Mouse (Mus musculus): ENCODE measurements at regions not wholly inside any gene's neighbourhood (a gene's known extent, or its start where the extent isn't known, plus 50 kb on each side); places are given as distances from the start of the nearest gene placed in this dataset.
A peak's percentile ranks its signal among the peaks of the same experiment; 100 is the strongest.

DNA sequence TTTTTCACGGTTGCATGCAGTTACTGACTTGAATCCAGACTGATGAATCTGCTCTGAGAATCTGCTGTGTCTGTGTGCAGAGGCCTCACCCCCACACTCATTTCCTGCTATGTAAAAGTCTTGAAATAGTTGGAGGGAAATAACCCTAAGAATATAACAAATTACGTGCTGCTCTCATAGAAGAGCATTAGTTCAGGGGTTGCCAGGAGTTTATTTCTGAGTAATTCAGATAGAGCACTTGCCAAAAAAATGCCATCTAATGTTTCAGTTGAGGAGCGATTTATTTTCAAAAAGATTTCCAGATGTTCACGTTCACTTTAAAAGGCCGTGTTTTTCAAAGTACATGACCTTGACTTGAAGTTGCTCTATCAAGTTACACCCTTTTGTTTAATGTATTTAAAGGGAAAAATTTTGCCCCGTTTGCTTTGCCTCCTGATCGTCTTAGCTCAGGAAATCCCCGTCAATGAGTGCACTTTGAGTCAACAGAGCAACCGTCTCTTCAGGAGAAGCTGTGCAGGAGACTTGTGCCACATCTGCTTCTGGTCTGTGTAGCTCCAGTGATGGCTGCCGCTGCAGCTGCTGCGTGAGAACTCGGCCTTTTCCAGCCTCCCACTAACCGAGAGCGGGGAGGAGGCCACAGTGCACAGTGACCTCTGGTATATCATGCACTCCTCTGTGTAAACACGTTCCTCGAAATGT, 50.9 kb upstream of the Sec61g start:
- TF ChIP-seq POLR2A (IDR thresholded peaks at IDR 0.05; ENCODE audit: insufficient read length, low read depth): no peak
- TF ChIP-seq MAX (IDR thresholded peaks at IDR 0.05; ENCODE audit: low read depth): no peak
- TF ChIP-seq REST (IDR thresholded peaks at IDR 0.05; ENCODE audit: insufficient read depth, insufficient read length): no peak
- no peak for TF ChIP-seq USF1 (IDR thresholded peaks at IDR 0.05; ENCODE audit: low read depth)
- TF ChIP-seq E2F4 (IDR thresholded peaks at IDR 0.05; ENCODE audit: insufficient read depth): no peak
- TF ChIP-seq MYOD1 (IDR thresholded peaks at IDR 0.05; ENCODE audit: control insufficient read depth in 1 of 3, insufficient read length in 2 of 3, low read depth in 2 of 3): peak in 2 of 3 experiments; percentile 60 to 67
- no peak for TF ChIP-seq POLR2AphosphoS2 (IDR thresholded peaks at IDR 0.05; ENCODE audit: insufficient read length, low read depth)
- no peak for TF ChIP-seq TCF12 (IDR thresholded peaks at IDR 0.05; ENCODE audit: insufficient read depth, poor library complexity, severe bottlenecking)

All from myocyte (in vitro differentiated cells).